Mouse (Mus musculus) brain, embryonic 14.5 days (tissue): Measurements from ENCODE around the gene Gm7697.
"Not testable (repeated sequence)": the region's sequence is repeated elsewhere in the genome, so short reads cannot be mapped to it uniquely, and the experiment has no call there.

Experiments used
- CTCF ChIP-seq: fragments of 200-500 bp; IDR thresholded peaks from 2 replicates; pipeline ENCODE4 v1.5.1; 2012; ENCODE audit warnings: inconsistent platforms, mild to moderate bottlenecking, moderate library complexity, borderline replicate concordance; ENCODE audit not compliant: insufficient read depth, insufficient read length; ENCODE audit errors: extremely low read depth
- POLR2A ChIP-seq: fragments of 200-500 bp; IDR thresholded peaks from 2 replicates; pipeline ENCODE4 v1.6.1; 2012; ENCODE audit warnings: mild to moderate bottlenecking, inconsistent platforms, borderline replicate concordance; ENCODE audit not compliant: poor library complexity, insufficient read depth, insufficient read length, severe bottlenecking; ENCODE audit errors: extremely low read depth

- not testable (repeated sequence) for TF ChIP-seq POLR2A
- peak; percentile 29; the same call in 1 of the 2 replicates for TF ChIP-seq CTCF
Observed at GRCm38 (mm10) chr8:69549556-69549955, 26.8 kb upstream of the Gm7697 start.
